Mouse (Mus musculus) heart, embryonic 14.5 days (tissue): ENCODE data around the gene Hoxb3. TPM values are rescaled to one million over a fixed set of nuclear protein-coding genes. Genes with fewer than 3 reads are reported as not detected.
A peak's percentile ranks its signal among the peaks of the same experiment; 100 is the strongest.

ENCODE experiments used
- microRNA counts: library from miRNA; unstranded; fragments of <30 nt; microRNA quantifications from one replicate; lab custom pipeline; 2016
- microRNA-seq: library from miRNA; unstranded; fragments of <30 nt; microRNA quantifications from one replicate; pipeline ENCODE4, GENCODE M21; 2016
- polyA plus RNA-seq: library from polyadenylated mRNA; unstranded; fragments of >200 nt; fragmentation: Nextera tagmentation; extraction: Ambion mirVana; gene quantifications from 2 replicates; pipeline ENCODE4 v1.2.1, GENCODE M21; 2014

Gene Hoxb3
- polyA plus RNA-seq, 1 experiment from 2014 or later: 0.31 TPM

MicroRNA genes within 50 kb of the gene (microRNA counts, 519-probe panel; counts per million panel counts)
- microRNA mmu-miR-10a (lab: Ali Mortazavi, UCI): 322 counts per million, percentile 70 among the panel's probes with 10 or more counts

Small RNAs within 50 kb of the gene (microRNA-seq; reads per million reads assigned to microRNA genes)
- 1,188 reads per million, percentile 79 among the genes with 10 or more reads in this experiment for gene Mir10a

Other genes with a start within 250 kb of the Hoxb3 start
- gene Atp5g1, start 247.7 kb upstream of the Hoxb3 start, polyA plus RNA-seq: 2,464 and 2,507 TPM in 2 replicates
- gene Calcoco2, start 211.4 kb upstream of the Hoxb3 start, polyA plus RNA-seq: not detected in 2 replicates
- not detected in 2 replicates for gene Ttll6, start 189.5 kb upstream of the Hoxb3 start, polyA plus RNA-seq
- not detected in 2 replicates for gene Hoxb13, start 129.0 kb upstream of the Hoxb3 start, polyA plus RNA-seq
- not detected in 2 replicates for gene Hoxb9, start 51.9 kb upstream of the Hoxb3 start, polyA plus RNA-seq
- not detected in 2 replicates for gene Hoxb8, start 41.4 kb upstream of the Hoxb3 start, polyA plus RNA-seq
- 0.36 TPM in 1 of 2 replicates, not detected in the other for gene Hoxb7, start 36.7 kb upstream of the Hoxb3 start, polyA plus RNA-seq
- not detected in 2 replicates for gene Hoxb6, start 30.9 kb upstream of the Hoxb3 start, polyA plus RNA-seq
- 0.27 TPM in 1 of 2 replicates, not detected in the other for gene Hoxb5, start 20.0 kb upstream of the Hoxb3 start, polyA plus RNA-seq
- gene Hoxb4, start 5.1 kb upstream of the Hoxb3 start, polyA plus RNA-seq: 0.09 and 0.15 TPM in 2 replicates
- gene Hoxb2, start 27.2 kb downstream of the Hoxb3 start, polyA plus RNA-seq: 2.0 and 2.9 TPM in 2 replicates
- 0.09 TPM in 1 of 2 replicates, not detected in the other for gene Hoxb1, start 42.4 kb downstream of the Hoxb3 start, polyA plus RNA-seq
- 0.23 TPM in 1 of 2 replicates, not detected in the other for gene Skap1, start 141.3 kb downstream of the Hoxb3 start, polyA plus RNA-seq